Mouse (Mus musculus) testis, adult 2 months (tissue): ENCODE measurements at regions not wholly inside any gene's neighbourhood (a gene's known extent, or its start where the extent isn't known, plus 50 kb on each side); places are given as distances from the start of the nearest gene placed in this dataset.

Source experiments
- CTCF ChIP-seq: fragments of 200-500 bp; IDR thresholded peaks from 2 replicates; pipeline ENCODE4 v1.5.1; 2012; ENCODE audit warnings: low read depth, mild to moderate bottlenecking, inconsistent platforms, low read length, moderate library complexity; ENCODE audit not compliant: control insufficient read depth, insufficient read depth, insufficient replicate concordance
- POLR2A ChIP-seq: fragments of 200-500 bp; IDR thresholded peaks from 2 replicates; pipeline ENCODE4 v1.6.1; 2012; ENCODE audit warnings: low read depth, mild to moderate bottlenecking, inconsistent platforms, low read length, moderate library complexity; ENCODE audit not compliant: control insufficient read depth

DNA sequence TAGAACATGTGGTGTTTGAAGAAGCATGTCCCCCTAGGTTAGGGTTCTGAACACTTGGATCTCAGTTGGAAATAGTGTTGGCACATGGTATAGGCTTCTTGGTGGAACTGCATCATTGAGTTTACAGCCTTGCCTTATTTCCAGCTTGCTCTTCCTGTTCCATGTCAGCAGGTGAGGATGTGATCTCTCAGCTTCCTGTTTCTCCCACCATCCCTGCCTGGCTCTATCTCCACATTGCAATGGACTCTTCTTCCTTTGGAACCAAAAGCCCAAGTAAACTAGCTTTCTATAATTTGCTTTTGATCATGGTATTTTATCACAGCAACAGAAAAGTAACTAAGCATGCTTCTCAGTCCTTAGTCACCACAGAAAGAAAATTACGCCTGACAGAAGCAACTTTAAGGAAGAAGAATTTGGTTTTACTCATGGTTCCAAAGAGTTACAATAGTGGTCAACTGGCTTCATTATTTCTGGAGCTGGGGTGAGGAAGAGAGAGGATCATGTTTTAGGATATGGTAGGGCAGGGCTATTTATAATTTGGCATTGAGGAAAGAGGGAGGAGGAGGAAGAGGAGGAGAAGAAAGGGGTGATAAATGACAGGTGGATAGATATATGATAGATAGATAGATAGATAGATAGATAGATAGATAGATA lies 111.5 kb downstream of the Lrig3 start:
- no peak for TF ChIP-seq POLR2A
- no peak for TF ChIP-seq CTCF
